Mouse (Mus musculus) MEL (cell line): ENCODE results near the gene Zfp729a. TPM values are rescaled to one million over a fixed set of nuclear protein-coding genes. Genes with fewer than 3 reads are reported as not detected.

Experiments
- DNase-seq: peaks from one replicate; pipeline ENCODE4 v3.0.0; 2011; ENCODE audit warnings: low read depth, low spot score
- H3K27ac ChIP-seq: 2 replicates; pipeline ENCODE4 v1.5.1; 2012; ENCODE audit warnings: low read depth, mild to moderate bottlenecking, control low read depth, low read length, moderate library complexity; ENCODE audit not compliant: control insufficient read depth
- H3K27me3 ChIP-seq, 2 experiments: fragments of 150-350 bp in 1 of 2; sonication (generic) in 1 of 2; 2 replicates each; pipeline ENCODE4 v1.6.1; 2012; ENCODE audit warnings: low read length in 2 of 2, mild to moderate bottlenecking in 2 of 2, improper control_type of control experiment in 1 of 2, moderate library complexity in 1 of 2; ENCODE audit not compliant: insufficient read depth in 2 of 2, control insufficient read depth in 1 of 2
- H3K36me3 ChIP-seq, 2 experiments: 2 replicates each; pipeline ENCODE4 v1.6.1; 2012 to 2014; ENCODE audit warnings: low read length in 2 of 2, improper control_type of control experiment in 1 of 2, inconsistent platforms in 1 of 2, mild to moderate bottlenecking in 1 of 2; ENCODE audit not compliant: insufficient read depth in 2 of 2, control insufficient read depth in 1 of 2
- H3K4me1 ChIP-seq, 2 experiments: fragments of 150-350 bp in 1 of 2; sonication (generic) in 1 of 2; 2 replicates each; pipeline ENCODE4 v1.6.1; 2012; ENCODE audit warnings: low read length in 2 of 2, improper control_type of control experiment in 1 of 2, mild to moderate bottlenecking in 1 of 2; ENCODE audit not compliant: insufficient read depth in 2 of 2, control insufficient read depth in 1 of 2
- H3K4me3 ChIP-seq, 2 experiments: fragments of 150-350 bp in 1 of 2; sonication (generic) in 1 of 2; 2 replicates each; pipeline ENCODE4 v1.5.1; 2012; ENCODE audit warnings: low read depth in 2 of 2, low read length in 2 of 2, mild to moderate bottlenecking in 2 of 2, moderate library complexity in 2 of 2, control low read depth in 1 of 2, improper control_type of control experiment in 1 of 2; ENCODE audit not compliant: control insufficient read depth in 1 of 2, insufficient read depth in 1 of 2
- H3K79me2 ChIP-seq: 2 replicates; pipeline ENCODE4 v1.6.1; 2012; ENCODE audit warnings: mild to moderate bottlenecking, low read length, moderate library complexity; ENCODE audit not compliant: control insufficient read depth, poor library complexity, insufficient read depth
- H3K9ac ChIP-seq: 2 replicates; pipeline ENCODE4 v1.6.1; 2012; ENCODE audit warnings: low read depth, mild to moderate bottlenecking, control low read depth, low read length, moderate library complexity; ENCODE audit not compliant: control insufficient read depth, poor library complexity, severe bottlenecking
- H3K9me3 ChIP-seq: fragments of 150-350 bp; sonication (generic); replicated peaks from 2 replicates; pipeline ENCODE4 v1.6.1; 2012; ENCODE audit warnings: mild to moderate bottlenecking, low read length, improper control_type of control experiment, moderate library complexity; ENCODE audit not compliant: insufficient read depth
- POLR2AphosphoS5 ChIP-seq: IDR thresholded peaks from 2 replicates; pipeline ENCODE4 v1.6.1; 2012; ENCODE audit warnings: low read depth, borderline replicate concordance, mild to moderate bottlenecking, inconsistent platforms, low read length, moderate library complexity, mixed read lengths
- polyA plus RNA-seq, 2 experiments: library from polyadenylated mRNA; stranded (reverse) in 1 of 2; unstranded in 1 of 2; fragments of >175 nt in 1 of 2; fragments of >200 nt in 1 of 2; gene quantifications; 2 replicates each; pipeline versions ENCODE4 v1.2.1 to v1.2.4; 2012; ENCODE audit warnings: low replicate concordance in 2 of 2, low read depth in 1 of 2; ENCODE audit not compliant: insufficient read length in 2 of 2, insufficient read depth in 1 of 2, missing spikeins in 1 of 2
- total RNA-seq: library from RNA; depleted of rRNA; stranded (reverse); fragments of 300-350 nt; gene quantifications from 2 replicates; pipeline ENCODE4 v1.2.3, GENCODE M21; 2012; rRNA removed

Gene Zfp729a
- total and polyA plus RNA-seq, 3 experiments = 2.6 to 2.7 TPM; not detected in 1

DNA sequence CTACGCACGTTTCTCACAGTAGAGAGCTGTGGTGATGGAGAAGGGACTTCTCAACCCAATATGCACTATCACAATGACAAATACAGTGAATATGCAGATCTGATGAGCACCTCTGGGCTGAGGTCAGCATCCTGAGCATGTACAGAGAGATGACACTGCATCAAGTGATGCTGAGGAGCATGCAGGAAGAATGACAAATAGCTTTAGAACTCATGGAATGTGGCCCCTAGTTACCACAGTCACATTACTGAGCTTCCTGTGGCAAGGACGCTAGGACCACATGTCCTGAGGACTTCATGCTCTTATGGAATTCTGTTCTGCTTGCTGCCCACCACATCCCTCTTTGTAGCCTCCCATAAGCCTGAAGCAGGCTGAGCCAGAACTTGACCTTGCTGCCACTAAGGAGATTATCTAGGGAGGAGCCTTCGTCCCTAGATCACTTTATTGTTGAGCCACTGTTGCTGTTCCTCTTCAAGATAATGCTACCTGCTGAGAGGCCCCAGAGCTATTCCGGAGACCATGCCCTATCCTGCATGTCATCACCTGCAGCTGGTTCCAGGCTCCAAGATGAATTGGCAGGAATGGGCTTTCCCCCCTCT is 64.9 kb downstream of the Zfp729a start:
- no peaks in the 10 kb centered on the region for H3K36me3 ChIP-seq
- no peak overlapping the region for H3K4me3 ChIP-seq
- H3K27me3 ChIP-seq = peaks cover 0 to 1% of the 10 kb centered on the region in 2 experiments; a peak in 1 of 4 replicates

More for the DNA sequence above, 64.9 kb downstream of the Zfp729a start:
- TF ChIP-seq POLR2AphosphoS5 = no peak
- Histone ChIP-seq H3K27ac (no peak overlapping the region), H3K9ac (no peak overlapping the region), H3K79me2 (no peaks in the 10 kb centered on the region; the same call in 1 of the 2 replicates), H3K4me1 (no peaks in the 10 kb centered on the region), H3K9me3 (no peaks in the 10 kb centered on the region)
- DNase-seq = no peak

Other genes with a start within 250 kb of the Zfp729a start
- gene Zfp429, start 238.0 kb downstream of the Zfp729a start, total RNA-seq = 1.0 and 1.1 TPM in 2 replicates
- under 1 TPM in 1 of 2 experiments, not detected in 1; 0.67 TPM for gene Zfp429, start 238.0 kb downstream of the Zfp729a start, polyA plus RNA-seq
- not detected in 2 replicates for gene Zfp459, start 216.4 kb downstream of the Zfp729a start, total RNA-seq
- not detected for gene Zfp459, start 216.4 kb downstream of the Zfp729a start, polyA plus RNA-seq
- 4.8 and 6.1 TPM in 2 replicates for gene Zfp874a, start 186.2 kb downstream of the Zfp729a start, total RNA-seq
- gene Zfp874a, start 186.2 kb downstream of the Zfp729a start, polyA plus RNA-seq = 1 to 10 TPM in 1 of 2 experiments, not detected in 1; 4.1 TPM
- gene Zfp874b, start 153.5 kb downstream of the Zfp729a start, total RNA-seq = 4.4 and 4.9 TPM in 2 replicates
- 1 to 10 TPM in 1 of 2 experiments, not detected in 1; 3.5 TPM for gene Zfp874b, start 153.5 kb downstream of the Zfp729a start, polyA plus RNA-seq
- 3.5 and 4.8 TPM in 2 replicates for gene Zfp58, start 137.2 kb downstream of the Zfp729a start, total RNA-seq
- 1 to 10 TPM in 1 of 2 experiments, not detected in 1; 3.2 TPM for gene Zfp58, start 137.2 kb downstream of the Zfp729a start, polyA plus RNA-seq
- gene Gm26965, start 111.6 kb downstream of the Zfp729a start, total RNA-seq = not detected in 2 replicates
- not detected for gene Gm26965, start 111.6 kb downstream of the Zfp729a start, polyA plus RNA-seq
- gene Zfp87, start 111.6 kb downstream of the Zfp729a start, total RNA-seq = 17.8 and 28.4 TPM in 2 replicates
- gene Zfp87, start 111.6 kb downstream of the Zfp729a start, polyA plus RNA-seq = 10 to 100 TPM in 1 of 2 experiments, not detected in 1; 11.7 TPM
- gene Zfp748, start 84.0 kb downstream of the Zfp729a start, total RNA-seq = 4.3 and 4.9 TPM in 2 replicates
- 1 to 10 TPM in 1 of 2 experiments, not detected in 1; 4.0 TPM for gene Zfp748, start 84.0 kb downstream of the Zfp729a start, polyA plus RNA-seq
- 6.0 and 7.0 TPM in 2 replicates for gene Zfp729b, start 28.1 kb downstream of the Zfp729a start, total RNA-seq
- gene Zfp729b, start 28.1 kb downstream of the Zfp729a start, polyA plus RNA-seq = 1 to 10 TPM in 1 of 2 experiments, not detected in 1; 5.0 TPM
- gene Gm49345, start within 50 bp of the Zfp729a start, total RNA-seq = 1.6 and 1.7 TPM in 2 replicates
- gene Gm49345, start within 50 bp of the Zfp729a start, polyA plus RNA-seq = under 1 TPM in 1 of 2 experiments, not detected in 1; 0.54 TPM
- 0.59 and 2.0 TPM in 2 replicates for gene Zfp738, start 49.3 kb upstream of the Zfp729a start, total RNA-seq
- gene Zfp738, start 49.3 kb upstream of the Zfp729a start, polyA plus RNA-seq = 1 to 10 TPM in 1 of 2 experiments, not detected in 1; 2.4 TPM
- gene Zfp65, start 91.4 kb upstream of the Zfp729a start, total RNA-seq = 3.7 and 3.9 TPM in 2 replicates
- gene Zfp65, start 91.4 kb upstream of the Zfp729a start, polyA plus RNA-seq = 1 to 10 TPM in 1 of 2 experiments, not detected in 1; 2.9 TPM
- 1.4 and 2.1 TPM in 2 replicates for gene Zfp85, start 117.4 kb upstream of the Zfp729a start, total RNA-seq
- 1 to 10 TPM in 1 of 2 experiments, not detected in 1; 1.6 TPM for gene Zfp85, start 117.4 kb upstream of the Zfp729a start, polyA plus RNA-seq
- not detected in 2 replicates for gene Zfp493, start 141.9 kb upstream of the Zfp729a start, total RNA-seq
- under 1 TPM in 1 of 2 experiments, not detected in 1; 0.38 TPM for gene Zfp493, start 141.9 kb upstream of the Zfp729a start, polyA plus RNA-seq
- 0.39 and 0.58 TPM in 2 replicates for gene Zfp273, start 175.9 kb upstream of the Zfp729a start, total RNA-seq
- under 1 TPM in 1 of 2 experiments, not detected in 1; 0.77 TPM for gene Zfp273, start 175.9 kb upstream of the Zfp729a start, polyA plus RNA-seq
- not detected in 2 replicates for gene Gm10037, start 193.3 kb upstream of the Zfp729a start, total RNA-seq
- not detected for gene Gm10037, start 193.3 kb upstream of the Zfp729a start, polyA plus RNA-seq
- gene BC048507, start 225.5 kb upstream of the Zfp729a start, total RNA-seq = not detected in 2 replicates
- not detected for gene BC048507, start 225.5 kb upstream of the Zfp729a start, polyA plus RNA-seq